ENCODE assay signal across 19 mouse cellular contexts in genomic region chr7:100472777-100473176, GRCm38 (mm10). TPM values are rescaled to one million over a fixed set of nuclear protein-coding genes. Genes with fewer than 3 reads are reported as not detected.
DNase-seq lines count a peak whose midpoint lies in the region; ATAC-seq and TF ChIP-seq lines count a peak whose summit lies in the region.
"Had no signal": no experiment of that assay in that cellular context is flagged by ENCODE, and none has a peak within 500 bp of the region (broad histone marks: within the 10 kb centered on the region; RNA-seq: fewer than 3 reads in every experiment).

TSS of gene Ucp3 (plus strand) at chr7:100472990.

- no peak for ATAC-seq in hindbrain, embryonic 16.5 days

- H3K4me1 ChIP-seq in hindbrain, embryonic 16.5 days (ENCODE audit: control insufficient read depth, insufficient read depth, low read depth, low read length), result no peaks in the 10 kb centered on the region
- H3K4me1 ChIP-seq: embryonic facial prominence, embryonic 12.5 days; neural tube, embryonic 12.5 days had no signal

- H3K27me3 ChIP-seq in hindbrain, embryonic 16.5 days (replicated peaks; ENCODE audit: control insufficient read depth, insufficient read depth, low read length), result no peaks in the 10 kb centered on the region
- H3K27me3 ChIP-seq: embryonic facial prominence, embryonic 12.5 days; neural tube, embryonic 12.5 days had no signal

- H3K36me3 ChIP-seq in hindbrain, embryonic 16.5 days (ENCODE audit: control insufficient read depth, insufficient read depth, low read length), result peaks cover 6% of the 10 kb centered on the region; the same call in 1 of the 2 replicates

- no peaks in the 10 kb centered on the region for H3K9me3 ChIP-seq in hindbrain, embryonic 16.5 days (ENCODE audit: control insufficient read depth, low read length)
- H3K9me3 ChIP-seq: embryonic facial prominence, embryonic 12.5 days; neural tube, embryonic 12.5 days had no signal

- TF ChIP-seq CTCF in layer of hippocampus, adult 2 months (conservative IDR thresholded peaks at IDR 0.05), result no peak

- no peak within 1 kb of the TSS for H3K9ac ChIP-seq in hindbrain, embryonic 16.5 days (ENCODE audit: low read depth, low read length)
- H3K9ac ChIP-seq: embryonic facial prominence, embryonic 12.5 days; lung, embryonic 14.5 days; neural tube, embryonic 12.5 days had no signal

- no peak for DNase-seq in layer of hippocampus, adult 2 months (ENCODE audit: low spot score in 2 of 2)
- DNase-seq in layer of hippocampus, postnatal 10 days (ENCODE audit: low spot score in 2 of 2), result no peak
- DNase-seq in adrenal gland, postnatal 14 days, result peak; percentile 61
- DNase-seq in gonadal fat pad, adult 2 months (ENCODE audit: low read depth), result no peak
- DNase-seq in heart, postnatal 25 days (ENCODE audit: low spot score), result no peak
- DNase-seq in natural killer cell, adult 2 months (ENCODE audit: low spot score in 2 of 2), result no peak
- DNase-seq in cerebellum, postnatal 36 days, result no peak
- DNase-seq: cerebellum, adult 9-11 months; kidney, postnatal 4 days; lung, embryonic 14.5 days; thymus, postnatal 25 days had no signal

- intact Hi-C loops in heart, postnatal 25 days (cut with DNase I), result no loop called here

- WGBS in hindbrain, embryonic 16.5 days, result 86% methylated on average over 6 of the region's 6 CpGs

- no peak within 1 kb of the TSS for H3K4me2 ChIP-seq in hindbrain, embryonic 16.5 days (ENCODE audit: low read length)
- H3K4me2 ChIP-seq: embryonic facial prominence, embryonic 12.5 days; lung, embryonic 14.5 days; midbrain, embryonic 11.5 days; neural tube, embryonic 12.5 days had no signal

- 0 out of 2 replicates have a peak within 1 kb of the TSS, but pooled peaks have one; percentile 5 for H3K4me3 ChIP-seq in layer of hippocampus, adult 2 months
- H3K4me3 ChIP-seq in hindbrain, embryonic 16.5 days (ENCODE audit: low read length), result no peak within 1 kb of the TSS
- H3K4me3 ChIP-seq: embryonic facial prominence, embryonic 12.5 days; neural tube, embryonic 12.5 days had no signal

- H3K27ac ChIP-seq in layer of hippocampus, adult 2 months, result peak within 1 kb of the TSS; percentile 46; the same call in 1 of the 2 replicates
- H3K27ac ChIP-seq in hindbrain, embryonic 16.5 days (ENCODE audit: low read depth, low read length), result no peak within 1 kb of the TSS
- H3K27ac ChIP-seq: embryonic facial prominence, embryonic 12.5 days; neural tube, embryonic 12.5 days had no signal

RNA-seq across cellular contexts. Expression of gene Ucp3, which starts in this region (rescaled TPM):
- total RNA-seq in layer of hippocampus, adult 2 months (2021), result 1 to 10 TPM; 3.0 to 3.6 TPM
- total RNA-seq in layer of hippocampus, postnatal 10 days (2021), result 1 to 10 TPM in 1 of 2 experiments, under 1 TPM in 1; 0.65 to 1.3 TPM
- total RNA-seq in adrenal gland, postnatal 14 days (2021), result 41.2 and 43.0 TPM in 2 replicates
- polyA plus RNA-seq in gonadal fat pad, adult 2 months (2012; rRNA removed), result 8.5 and 11.9 TPM in 2 replicates
- 10 to 100 TPM; 40.6 to 49.9 TPM for total RNA-seq in heart, postnatal 25 days (2021)
- polyA plus RNA-seq in hindbrain, embryonic 16.5 days (2015; fragmentation: Nextera tagmentation; extraction: Ambion mirVana), result 0.06 and 0.15 TPM in 2 replicates
- total RNA-seq: MEL had no signal
- polyA plus RNA-seq: embryonic facial prominence, embryonic 12.5 days; forebrain, embryonic 11.5 days; intestine, embryonic 14.5 days; lung, embryonic 14.5 days; midbrain, embryonic 11.5 days; neural tube, embryonic 12.5 days; stomach, embryonic 14.5 days had no signal
